Mouse (Mus musculus) cerebellum, adult 18-20 months (tissue): ENCODE measurements around the gene Tcp11.

ENCODE experiments used
- DNase-seq, 2 experiments: peaks; one replicate each; pipeline ENCODE4 v3.0.0; 2021

Gene Tcp11

DNA sequence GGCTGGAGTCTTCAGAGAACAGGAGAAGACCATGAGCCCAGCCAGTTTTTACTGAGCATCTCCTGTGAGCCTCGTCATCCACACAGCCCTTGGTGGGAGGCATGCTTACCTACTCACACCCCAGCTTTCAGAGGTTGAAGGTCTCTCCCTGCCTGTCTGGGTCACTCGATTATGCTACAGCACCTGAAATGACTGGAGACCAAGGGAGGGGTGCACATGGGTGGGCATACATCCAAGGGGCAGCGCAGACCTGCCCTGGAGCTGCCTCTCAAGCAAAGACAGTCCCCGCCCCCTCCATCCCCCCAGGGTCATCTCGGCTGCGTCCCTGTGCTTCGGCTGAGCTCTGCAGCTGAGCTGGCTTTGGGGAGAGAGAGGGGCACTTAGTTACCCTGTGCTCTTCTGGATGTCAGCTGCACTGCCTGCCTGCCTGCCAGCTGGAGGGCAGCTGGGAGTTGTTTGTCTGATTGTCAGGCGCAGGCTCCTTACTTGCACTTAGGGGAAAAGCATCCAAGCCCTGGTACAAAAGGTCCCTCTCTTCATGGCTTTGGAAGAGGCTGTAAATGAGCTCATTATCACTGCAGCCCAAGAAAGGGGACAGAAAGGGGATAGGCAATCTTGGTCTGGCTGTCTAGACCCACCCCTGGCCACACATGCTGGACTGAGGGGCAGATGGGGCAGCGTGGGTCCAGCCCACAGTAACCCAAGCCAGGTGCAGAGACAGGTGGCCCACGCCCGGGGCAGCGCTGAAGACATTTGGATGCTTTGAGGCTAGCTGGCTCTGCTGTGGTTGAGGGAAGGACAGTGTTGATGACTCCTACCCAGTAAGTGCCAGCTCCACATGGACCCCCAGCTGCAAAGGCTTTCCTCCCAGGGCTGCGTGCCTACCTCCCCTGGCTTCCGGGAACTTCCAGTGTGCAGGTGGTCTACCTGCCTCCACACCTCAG is 43.4 kb downstream of the Tcp11 start:
- DNase-seq = no peak

DNA sequence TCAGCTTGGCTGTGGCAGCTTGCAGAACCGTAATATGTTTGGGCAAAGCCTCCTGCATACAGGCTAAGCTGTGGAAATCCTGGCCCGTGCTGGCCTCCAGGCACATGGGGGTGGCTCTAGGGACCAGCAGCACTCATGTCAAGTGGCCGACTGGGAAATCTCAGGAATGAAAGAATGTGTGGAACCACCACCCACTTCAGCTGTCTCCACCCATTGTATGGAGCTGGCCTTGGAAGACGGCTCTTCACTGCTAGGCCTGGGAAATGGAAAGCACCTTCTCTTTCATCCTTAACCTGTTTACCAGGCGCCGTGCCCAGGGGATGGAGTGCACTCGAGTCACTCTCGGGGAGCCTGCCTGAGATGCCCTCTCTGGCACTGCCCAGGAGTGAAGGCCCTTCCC is 45.5 kb downstream of the Tcp11 start:
- DNase-seq = no peak

DNA sequence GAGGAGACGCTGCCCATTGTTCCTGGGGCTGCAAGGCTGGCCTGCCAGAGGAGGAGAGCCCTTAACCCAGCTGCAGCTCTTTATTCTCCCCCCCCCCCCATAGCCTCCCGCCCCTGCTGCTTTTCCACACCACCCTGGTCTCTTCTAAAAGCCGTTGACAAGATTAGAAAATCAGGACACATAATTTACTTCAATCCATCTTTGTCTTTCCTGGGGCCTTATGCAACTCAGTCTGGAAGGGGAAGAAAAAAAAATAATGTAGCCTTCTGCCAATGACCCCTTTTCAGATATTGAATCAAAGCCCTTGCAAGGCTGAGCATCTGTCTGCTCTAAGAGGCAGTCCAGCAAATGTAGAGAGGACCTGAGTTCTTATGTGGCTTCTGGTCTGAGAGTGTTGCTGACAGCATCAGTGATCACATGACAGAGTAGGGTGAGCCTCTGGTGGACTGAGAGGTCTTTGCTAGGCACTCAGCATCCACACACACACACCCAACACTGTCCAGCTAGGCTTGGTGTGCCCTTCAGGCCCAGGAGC is 47.3 kb downstream of the Tcp11 start:
- DNase-seq = no peak

DNA sequence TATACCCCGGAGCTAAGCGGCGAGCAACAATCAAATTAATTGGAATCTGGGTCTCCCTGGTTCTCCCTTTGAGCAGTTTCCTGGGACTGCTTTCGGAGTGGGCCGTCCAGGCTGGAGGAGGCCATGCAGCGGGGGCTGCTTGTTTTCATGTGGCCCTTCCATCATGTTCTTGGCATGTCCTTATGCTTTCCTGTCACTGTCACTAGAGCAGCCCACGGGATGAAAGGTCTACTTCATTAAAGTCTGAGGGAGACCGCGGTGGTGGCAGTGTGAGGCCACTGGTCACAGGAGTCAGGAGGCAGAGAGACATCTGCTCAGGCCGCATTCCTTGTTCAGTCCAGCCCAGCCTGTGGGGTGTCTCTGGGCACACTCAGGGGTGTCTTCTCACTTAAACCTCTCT is 48.2 kb downstream of the Tcp11 start:
- no peak for DNase-seq

DNA sequence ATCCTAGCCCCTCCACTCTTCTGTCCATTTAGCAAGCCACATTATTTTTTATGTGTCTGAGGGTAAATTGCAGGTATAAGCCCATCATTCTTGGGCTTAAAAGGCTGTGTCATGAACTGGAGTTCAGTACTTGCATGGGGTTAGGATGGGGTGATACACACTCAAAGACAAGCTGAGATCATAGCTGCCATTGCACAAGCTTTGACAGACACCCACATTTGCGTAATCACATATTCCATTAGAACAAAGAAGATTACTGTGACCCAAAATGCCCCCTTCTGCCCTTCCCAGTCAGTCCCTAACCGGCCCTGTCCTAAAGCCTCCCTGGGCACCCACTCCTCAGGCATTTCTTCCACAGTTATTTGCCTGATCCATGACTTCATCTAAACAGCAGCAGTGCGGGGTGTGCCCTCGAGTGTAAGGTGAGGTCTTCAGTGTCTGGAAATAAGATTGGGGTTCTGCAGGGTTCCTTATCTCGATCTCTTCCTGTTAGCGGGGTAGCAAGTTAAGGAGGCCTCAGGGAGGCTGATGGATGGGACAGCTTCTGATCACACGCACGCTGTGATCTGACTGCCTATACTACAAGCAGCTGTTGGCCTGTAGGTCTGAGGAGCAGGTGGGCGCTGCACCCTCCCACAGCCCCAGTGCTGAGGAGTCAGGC is 49.0 kb downstream of the Tcp11 start:
- no peak for DNase-seq

DNA sequence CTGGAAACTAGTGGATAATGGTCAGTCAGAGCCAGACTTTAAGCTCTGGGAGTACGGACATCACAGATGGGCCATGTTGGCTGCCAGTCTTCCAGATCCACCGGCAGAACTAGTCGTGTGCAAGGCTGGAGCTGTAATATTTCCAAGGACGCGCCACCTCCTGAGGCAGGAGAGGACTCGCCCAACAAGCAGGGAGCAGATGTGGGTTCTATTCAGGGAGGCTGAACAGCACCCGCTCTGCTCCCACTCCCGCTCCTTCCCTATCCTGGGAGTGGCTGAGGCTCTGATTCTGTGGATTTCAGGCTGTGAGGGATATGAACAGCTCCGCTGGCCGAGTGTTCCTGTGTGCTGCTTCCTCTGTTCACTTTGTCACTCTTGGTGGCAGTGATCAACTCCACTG is 50.0 kb downstream of the Tcp11 start:
- DNase-seq = no peak

DNA sequence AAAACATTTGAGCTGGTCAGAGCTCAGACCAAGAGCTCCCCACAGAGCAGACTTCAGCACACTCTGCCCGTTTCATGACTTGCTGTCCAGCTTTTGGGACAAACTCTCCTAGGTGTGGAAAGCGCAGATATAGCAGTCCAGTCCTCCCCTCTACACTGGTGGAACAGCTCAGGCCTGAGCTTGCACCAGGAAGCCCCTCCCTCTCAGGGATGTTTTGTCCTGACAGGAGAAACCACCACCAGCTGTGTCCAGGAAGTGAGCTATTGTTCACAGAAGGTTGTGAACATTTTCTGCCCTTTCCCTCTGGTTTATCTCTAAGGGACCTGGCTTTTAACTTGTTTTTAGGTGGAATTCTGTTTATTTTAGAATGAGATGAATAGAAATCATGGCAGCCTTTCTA is 51.1 kb downstream of the Tcp11 start:
- no peak for DNase-seq

DNA sequence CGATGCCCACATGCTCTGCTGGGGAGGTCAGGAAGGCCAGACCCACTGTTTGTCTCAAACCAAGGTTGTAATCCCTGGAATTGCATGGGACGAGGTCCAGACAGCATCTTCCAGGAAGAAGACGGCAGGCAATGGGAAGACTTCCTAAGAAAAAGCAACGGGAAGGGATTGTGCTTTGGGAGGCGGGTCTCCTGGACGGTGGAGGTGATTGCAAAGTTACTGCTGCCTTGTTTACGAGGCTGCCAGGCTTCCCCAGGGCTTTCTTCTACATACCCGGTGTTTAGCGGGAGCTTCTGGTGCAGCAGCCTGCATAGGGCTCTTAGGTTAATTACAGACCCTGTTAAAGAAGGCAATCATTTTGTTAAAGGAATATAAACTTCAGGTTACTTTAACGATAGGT is 52.2 kb downstream of the Tcp11 start:
- DNase-seq = no peak

DNA sequence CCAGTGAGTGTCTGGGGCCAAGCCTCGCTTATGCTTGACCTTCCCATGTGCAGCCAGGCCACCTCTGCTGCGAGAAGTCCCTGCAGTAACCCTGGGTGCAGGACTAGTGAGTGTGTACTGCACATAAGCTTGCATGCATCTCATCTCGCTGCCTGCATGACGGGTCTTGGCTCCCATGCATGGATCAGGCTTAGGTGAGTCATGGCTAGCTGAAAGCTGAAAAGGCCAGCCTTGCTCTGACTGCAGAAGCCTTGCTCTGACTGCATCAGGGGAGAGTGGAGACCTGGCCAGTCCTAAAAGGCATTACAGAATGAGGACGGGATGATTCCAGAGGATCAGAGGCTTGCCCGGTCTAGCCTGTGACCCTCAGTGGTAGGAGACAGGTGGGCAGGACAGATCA is 53.2 kb downstream of the Tcp11 start:
- DNase-seq = no peak

DNA sequence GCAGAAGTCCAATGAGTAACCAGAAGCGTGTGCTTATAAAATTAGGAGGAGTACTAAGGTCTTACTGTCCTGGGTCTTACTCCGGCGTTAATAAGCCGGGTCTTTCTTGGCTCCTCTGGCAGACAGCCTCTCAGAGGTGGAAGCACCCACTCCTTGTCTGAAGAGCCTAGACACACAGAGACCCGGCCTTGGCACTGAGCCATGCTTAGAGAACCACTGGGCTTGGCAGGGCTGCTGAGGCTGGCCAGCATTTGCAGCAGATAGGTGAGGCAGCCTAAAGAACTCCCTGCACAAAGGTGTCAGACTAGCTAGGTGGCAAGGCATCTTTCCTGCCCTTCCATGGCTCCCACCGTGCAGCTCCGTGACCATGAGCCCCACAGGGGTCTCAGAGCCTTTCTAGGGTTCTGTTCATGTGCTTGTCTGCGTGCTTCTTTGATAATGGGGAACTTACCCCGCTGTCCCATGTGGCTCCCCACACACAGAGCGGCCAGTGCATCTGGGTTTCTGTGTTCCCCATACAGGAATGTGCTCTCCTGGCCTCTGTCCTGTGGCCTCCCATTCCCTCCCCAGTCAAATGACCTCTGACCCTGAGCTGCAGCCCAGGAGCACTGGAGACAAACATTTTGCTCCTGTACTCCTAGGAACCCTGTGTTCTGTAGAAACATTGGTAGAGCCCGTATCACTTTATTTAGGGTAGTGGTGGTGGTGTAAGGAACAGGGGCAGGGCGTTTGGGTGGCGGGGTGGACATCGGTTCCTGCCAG is 54.1 kb downstream of the Tcp11 start:
- DNase-seq = no peak

DNA sequence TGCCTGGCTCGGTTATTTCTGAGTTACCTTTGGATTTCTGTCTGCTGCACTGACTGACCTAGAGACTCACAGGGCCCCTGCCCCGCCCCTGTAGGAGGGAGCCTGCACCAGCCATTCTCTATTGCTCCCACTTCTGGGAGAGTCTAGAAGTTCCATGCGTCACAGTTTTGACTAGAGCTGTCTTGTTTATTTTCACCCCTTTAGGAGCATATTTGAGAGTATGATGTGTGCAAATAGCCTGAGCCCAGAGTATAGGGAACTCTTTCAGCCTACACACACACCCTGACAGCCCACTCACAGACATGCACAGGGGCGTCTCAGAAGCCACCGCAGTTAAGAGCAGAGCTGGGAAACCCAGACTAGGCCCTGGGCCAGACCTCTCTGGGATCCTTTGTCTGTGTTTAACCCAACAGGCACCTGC is 54.9 kb downstream of the Tcp11 start:
- no peak for DNase-seq

DNA sequence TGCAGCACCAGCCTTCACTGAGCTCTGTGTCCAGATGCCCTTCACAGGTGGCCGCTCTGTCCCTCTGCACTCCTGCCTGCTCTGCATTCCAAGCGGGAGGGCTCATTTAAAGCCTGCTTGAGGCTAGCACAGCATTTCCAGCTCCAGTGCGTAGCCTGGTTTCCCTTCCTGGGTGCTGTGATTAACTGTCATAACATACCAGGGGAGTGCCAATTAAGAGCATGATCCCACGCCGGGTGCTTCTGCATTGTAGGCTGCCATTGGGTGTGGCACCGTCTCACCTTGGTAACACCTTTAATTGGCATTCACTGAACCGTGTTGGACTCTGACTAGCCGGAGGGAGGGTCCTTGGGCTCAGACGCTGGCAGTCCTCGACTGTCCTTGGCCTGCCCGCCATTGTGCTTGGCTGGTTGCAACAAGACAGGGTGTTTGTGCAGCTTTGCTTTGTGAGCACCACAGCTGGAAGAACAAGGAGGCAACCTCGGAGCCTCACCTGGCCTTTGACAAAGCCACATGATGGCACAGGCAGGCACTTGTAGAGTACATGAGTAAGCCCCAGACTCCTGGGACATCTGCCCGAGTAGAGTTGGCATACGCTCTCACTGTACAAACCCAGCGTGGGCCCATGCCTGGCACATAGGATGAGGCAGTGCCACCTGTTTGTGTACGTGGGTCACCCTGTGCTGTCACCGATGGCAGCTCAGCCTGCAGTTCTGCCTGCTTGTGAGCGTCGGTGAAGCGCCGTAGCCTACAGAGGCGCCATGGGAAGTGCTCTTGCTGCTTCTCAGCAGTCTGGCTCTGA is 57.4 kb downstream of the Tcp11 start:
- peak; percentile 61 to 63 for DNase-seq

DNA sequence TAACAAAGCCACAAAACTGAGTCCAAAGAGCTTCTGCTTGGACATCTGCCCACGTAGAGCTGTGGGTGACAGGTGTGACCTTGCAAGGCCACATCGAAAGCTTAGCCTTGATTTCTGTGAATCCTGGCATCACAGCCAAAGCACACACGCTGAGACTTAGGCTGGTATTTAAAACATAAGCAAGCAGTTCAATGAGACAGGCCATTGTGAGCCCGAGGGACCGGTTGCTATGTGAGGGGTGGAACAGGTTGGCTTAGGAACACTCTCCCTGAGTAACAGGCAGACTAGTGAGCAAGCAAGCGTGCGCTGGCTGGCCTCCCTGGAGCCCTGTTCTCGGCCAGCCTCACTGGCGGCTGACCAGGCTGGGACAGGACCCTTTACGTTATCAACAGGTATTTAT is 58.5 kb downstream of the Tcp11 start:
- DNase-seq = no peak

DNA sequence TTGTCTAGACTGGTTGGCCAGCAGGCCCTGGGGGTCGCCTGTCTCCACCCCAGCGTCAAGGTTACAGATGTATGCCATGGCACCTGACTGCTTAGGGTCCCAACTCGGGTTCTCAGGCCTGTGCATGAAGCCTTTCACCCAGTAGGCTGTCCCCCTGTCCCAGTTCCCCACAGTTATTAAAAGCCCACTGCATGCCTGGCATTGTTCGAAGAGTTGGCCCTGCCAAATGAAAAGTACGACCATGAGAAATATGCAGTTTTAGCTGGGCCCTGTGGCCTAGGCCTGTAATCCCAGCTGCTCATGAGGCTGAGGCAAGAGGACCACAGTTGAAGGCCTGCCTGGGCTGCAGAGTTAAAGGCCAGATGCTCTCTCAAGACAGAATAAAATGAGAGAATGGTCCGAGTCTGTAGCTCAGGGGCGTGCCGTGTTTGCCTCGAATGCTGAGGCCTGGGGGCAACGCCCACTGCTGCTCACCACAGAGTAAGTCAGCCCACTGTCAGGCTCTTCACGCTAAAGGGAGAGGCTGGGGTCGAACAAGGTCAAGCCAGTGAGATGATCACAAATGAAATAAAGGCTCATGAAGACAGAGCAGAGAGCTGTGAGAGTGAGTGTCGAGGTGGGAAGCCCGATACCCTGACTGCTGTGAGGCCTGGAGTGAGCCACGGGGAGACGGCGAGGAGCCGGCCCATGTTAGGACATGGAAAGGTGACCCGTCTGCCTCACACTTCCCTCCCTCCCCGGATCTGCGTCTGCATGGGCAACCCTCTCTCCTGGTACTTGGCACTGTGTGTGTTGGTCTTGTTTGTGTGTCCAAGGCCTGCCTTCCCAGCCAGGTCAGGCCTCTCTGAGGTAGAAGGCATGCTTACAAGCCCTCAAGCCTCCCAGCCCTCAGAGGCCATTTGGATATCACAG is 60.4 kb downstream of the Tcp11 start:
- no peak for DNase-seq

DNA sequence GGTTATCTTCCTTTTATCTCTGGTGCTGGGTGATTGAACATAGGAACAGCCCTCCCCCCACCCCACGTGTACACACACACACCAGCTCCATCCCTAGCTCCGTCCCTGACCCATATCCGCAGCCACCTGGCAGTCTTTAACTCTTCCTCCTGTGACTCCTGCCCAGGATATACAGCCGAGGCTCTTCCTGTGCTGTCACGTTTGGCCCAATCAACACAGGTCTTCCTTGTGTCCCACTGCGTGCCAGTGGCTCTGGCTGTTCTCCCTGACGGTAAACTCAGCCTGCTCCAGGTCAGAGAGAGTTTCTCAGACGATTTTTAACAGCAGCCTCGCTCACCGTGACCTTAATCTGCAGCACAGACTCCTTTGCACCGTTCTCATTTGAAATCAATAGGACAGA is 61.7 kb downstream of the Tcp11 start:
- peak; percentile 49 to 56 for DNase-seq

DNA sequence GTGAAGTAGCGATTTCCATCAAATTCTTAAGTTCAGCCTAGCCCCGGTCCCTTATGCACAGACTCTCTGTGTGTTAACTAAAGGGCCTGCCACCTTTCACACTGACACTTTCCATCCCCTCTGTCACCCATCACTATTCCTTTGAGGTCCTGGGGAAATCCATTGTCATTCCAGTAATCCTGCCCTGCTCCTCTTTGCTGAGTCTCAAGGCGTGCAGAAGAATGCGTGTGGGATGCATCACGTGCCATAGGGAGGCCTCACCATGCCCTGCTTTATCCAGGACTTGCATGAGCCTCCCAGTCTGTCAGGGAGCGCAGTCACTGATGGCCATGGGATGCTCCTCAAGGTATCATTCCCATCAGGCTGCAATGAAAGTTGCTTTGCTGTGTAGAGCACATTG is 62.1 kb downstream of the Tcp11 start:
- DNase-seq = no peak
